Comparison of ENCODE assay signal across 8 mouse cellular contexts in the genomic region with DNA sequence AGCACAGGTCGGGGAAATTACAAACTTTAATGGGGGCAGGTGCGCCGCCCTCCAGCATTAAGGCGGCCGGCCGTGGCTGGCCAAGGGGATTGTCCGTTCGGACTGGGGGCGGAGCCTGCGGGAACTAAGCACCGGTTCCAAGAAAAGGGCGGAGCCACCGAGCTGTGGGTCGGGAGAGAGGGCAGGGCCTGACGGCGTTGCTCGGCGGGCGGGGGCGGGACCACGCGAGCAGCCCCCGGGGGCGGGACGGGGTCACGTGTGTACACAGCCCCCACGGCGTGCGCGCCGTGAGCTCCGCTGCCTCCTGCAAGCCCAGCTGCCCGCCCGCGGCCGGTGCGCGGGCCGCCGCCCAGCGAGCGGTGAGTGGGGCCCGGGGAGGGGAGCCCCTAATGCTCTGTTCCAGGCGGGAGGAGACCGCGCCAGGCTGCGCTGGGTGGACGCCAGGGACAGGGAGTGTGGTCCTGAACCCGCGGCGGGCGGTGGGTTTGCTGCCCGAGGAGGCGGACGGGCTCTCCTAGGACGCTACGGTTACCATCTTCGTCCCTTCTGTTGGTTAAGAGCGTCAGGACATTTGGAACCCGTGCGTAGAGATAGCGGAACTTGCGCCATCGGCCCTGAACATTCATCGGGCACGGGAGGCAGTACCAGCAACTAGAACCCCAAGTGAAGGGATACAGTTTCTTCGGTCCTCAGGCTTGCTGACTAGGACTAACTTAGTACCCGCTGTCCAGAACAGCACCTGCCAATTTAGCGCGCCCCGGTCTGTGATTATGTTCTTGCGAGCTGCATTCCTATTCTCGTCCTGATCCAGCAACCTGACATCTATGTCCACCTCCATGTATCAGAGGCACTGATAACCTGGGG. TPM values are rescaled to one million over a fixed set of nuclear protein-coding genes. Genes with fewer than 3 reads are reported as not detected.
DNase-seq lines count a peak whose midpoint lies in the region; ATAC-seq and TF ChIP-seq lines count a peak whose summit lies in the region.

No protein-coding gene starts in this region.

- intact Hi-C loops in left cerebral cortex, postnatal 4 days (cut with DNase I) = no loop called here

- DNase-seq in adrenal gland, postnatal 10 days = peak; percentile 98
- peak; percentile 85 for DNase-seq in embryo, embryonic 9.5 days (ENCODE audit: extremely low spot score)
- DNase-seq in gastrocnemius, postnatal 4 days (ENCODE audit: low spot score in 2 of 2) = peak; percentile 94 to 97
- DNase-seq in left cerebral cortex, postnatal 4 days = peak; percentile 91
- DNase-seq in midbrain, embryonic 11.5 days (ENCODE audit: low spot score, missing footprints) = peak; percentile 96
- peak; percentile 76 for DNase-seq in right cerebral cortex, postnatal 4 days
- DNase-seq in yolk sac, embryonic 10.5 days (ENCODE audit: low spot score) = peak; percentile 95

- 1% methylated on average over 72 of the region's 73 CpGs for WGBS in intestine, postnatal 0 days
- 1% methylated on average over 73 of the region's 73 CpGs for WGBS in midbrain, embryonic 11.5 days

- peak overlapping the region; percentile 62 for H3K9ac ChIP-seq in intestine, postnatal 0 days (ENCODE audit: low read depth, low read length)
- peak overlapping the region; percentile 69 for H3K9ac ChIP-seq in midbrain, embryonic 11.5 days (ENCODE audit: low read length)

- peak overlapping the region; percentile 98 for H3K4me2 ChIP-seq in intestine, postnatal 0 days (replicated peaks; ENCODE audit: low read depth)
- H3K4me2 ChIP-seq in midbrain, embryonic 11.5 days = peak overlapping the region; percentile 89

- H3K9me3 ChIP-seq in intestine, postnatal 0 days (ENCODE audit: control insufficient read depth) = no peaks in the 10 kb centered on the region
- H3K9me3 ChIP-seq in midbrain, embryonic 11.5 days (ENCODE audit: control insufficient read depth, low read length) = no peaks in the 10 kb centered on the region

- H3K36me3 ChIP-seq in intestine, postnatal 0 days (ENCODE audit: control insufficient read depth, insufficient read depth) = no peaks in the 10 kb centered on the region
- H3K36me3 ChIP-seq in midbrain, embryonic 11.5 days (ENCODE audit: control insufficient read depth, insufficient read depth, low read length) = no peaks in the 10 kb centered on the region

- H3K27ac ChIP-seq in intestine, postnatal 0 days (ENCODE audit: low read depth, low read length) = peak overlapping the region; percentile 68
- H3K27ac ChIP-seq in midbrain, embryonic 11.5 days (ENCODE audit: low read depth, low read length) = peak overlapping the region; percentile 30

- peak overlapping the region; percentile 71 for H3K4me3 ChIP-seq in intestine, postnatal 0 days (ENCODE audit: low read depth, low read length)
- H3K4me3 ChIP-seq in midbrain, embryonic 11.5 days (ENCODE audit: low read depth, low read length) = peak overlapping the region; percentile 60

- H3K4me1 ChIP-seq in intestine, postnatal 0 days (replicated peaks; ENCODE audit: control insufficient read depth, insufficient read depth, low read length) = peaks cover 16% of the 10 kb centered on the region; the same call in 1 of the 2 replicates
- H3K4me1 ChIP-seq in midbrain, embryonic 11.5 days (ENCODE audit: control insufficient read depth, insufficient read depth, low read length) = peaks cover 7% of the 10 kb centered on the region

- H3K27me3 ChIP-seq in intestine, postnatal 0 days (replicated peaks; ENCODE audit: control insufficient read depth, insufficient read depth, low read length) = no peaks in the 10 kb centered on the region
- H3K27me3 ChIP-seq in midbrain, embryonic 11.5 days (ENCODE audit: control insufficient read depth, insufficient read depth, low read length) = no peaks in the 10 kb centered on the region

- peak; percentile 72 for ATAC-seq in intestine, postnatal 0 days
- ATAC-seq in midbrain, embryonic 11.5 days (ENCODE audit: low FRiP score) = peak; percentile 89

- TF ChIP-seq CTCF in intestine, postnatal 0 days (IDR thresholded peaks at IDR 0.05; ENCODE audit: low read depth) = no peak

RNA-seq across cellular contexts. Expression of a gene that starts 3.1 kb away (rescaled TPM):
- 10 to 100 TPM; 12.0 to 13.2 TPM for total RNA-seq in adrenal gland, postnatal 10 days (2021)
- 10 to 100 TPM in 1 of 2 experiments, 1 to 10 TPM in 1; 8.8 to 10.2 TPM for total RNA-seq in gastrocnemius, postnatal 4 days (2021)
- 2.5 and 2.6 TPM in 2 replicates for polyA plus RNA-seq in intestine, postnatal 0 days (2015; fragmentation: Nextera tagmentation; extraction: Ambion mirVana)
- total RNA-seq in left cerebral cortex, postnatal 4 days (2021) = 1 to 10 TPM; 2.2 to 2.5 TPM
- polyA plus RNA-seq in midbrain, embryonic 11.5 days (2014; fragmentation: Nextera tagmentation; extraction: Ambion mirVana) = 1.5 and 2.7 TPM in 2 replicates

RNA-seq across cellular contexts. Expression of a gene that starts 24.5 kb away (rescaled TPM):
- total RNA-seq in adrenal gland, postnatal 10 days (2021) = under 1 TPM; 0.81 to 0.91 TPM
- total RNA-seq in gastrocnemius, postnatal 4 days (2021) = under 1 TPM; 0.80 to 0.88 TPM
- polyA plus RNA-seq in intestine, postnatal 0 days (2015; fragmentation: Nextera tagmentation; extraction: Ambion mirVana) = 0.76 and 1.4 TPM in 2 replicates
- total RNA-seq in left cerebral cortex, postnatal 4 days (2021) = not detected
- polyA plus RNA-seq in midbrain, embryonic 11.5 days (2014; fragmentation: Nextera tagmentation; extraction: Ambion mirVana) = 0.12 and 0.29 TPM in 2 replicates

RNA-seq across cellular contexts. Expression of a gene that starts 28.2 kb away (rescaled TPM):
- not detected for total RNA-seq in adrenal gland, postnatal 10 days (2021)
- not detected for total RNA-seq in gastrocnemius, postnatal 4 days (2021)
- 15.8 and 18.1 TPM in 2 replicates for polyA plus RNA-seq in intestine, postnatal 0 days (2015; fragmentation: Nextera tagmentation; extraction: Ambion mirVana)
- total RNA-seq in left cerebral cortex, postnatal 4 days (2021) = not detected
- polyA plus RNA-seq in midbrain, embryonic 11.5 days (2014; fragmentation: Nextera tagmentation; extraction: Ambion mirVana) = not detected in 2 replicates

RNA-seq across cellular contexts. Expression of a gene that starts 29.4 kb away (rescaled TPM):
- 10 to 100 TPM; 81.5 to 84.7 TPM for total RNA-seq in adrenal gland, postnatal 10 days (2021)
- 10 to 100 TPM; 58.0 to 61.4 TPM for total RNA-seq in gastrocnemius, postnatal 4 days (2021)
- polyA plus RNA-seq in intestine, postnatal 0 days (2015; fragmentation: Nextera tagmentation; extraction: Ambion mirVana) = 181 and 184 TPM in 2 replicates
- total RNA-seq in left cerebral cortex, postnatal 4 days (2021) = 10 to 100 TPM; 87.8 to 89.3 TPM
- polyA plus RNA-seq in midbrain, embryonic 11.5 days (2014; fragmentation: Nextera tagmentation; extraction: Ambion mirVana) = 124 and 133 TPM in 2 replicates

RNA-seq across cellular contexts. Expression of a gene that starts 42.3 kb away (rescaled TPM):
- total RNA-seq in adrenal gland, postnatal 10 days (2021) = 1 to 10 TPM; 4.1 to 5.6 TPM
- total RNA-seq in gastrocnemius, postnatal 4 days (2021) = 1 to 10 TPM; 3.9 to 4.4 TPM
- polyA plus RNA-seq in intestine, postnatal 0 days (2015; fragmentation: Nextera tagmentation; extraction: Ambion mirVana) = 1.1 and 1.3 TPM in 2 replicates
- total RNA-seq in left cerebral cortex, postnatal 4 days (2021) = 1 to 10 TPM; 3.0 to 3.2 TPM
- 1.9 and 2.5 TPM in 2 replicates for polyA plus RNA-seq in midbrain, embryonic 11.5 days (2014; fragmentation: Nextera tagmentation; extraction: Ambion mirVana)

Comparison
In these comparisons a context has a peak if more than half of its experiments do, and no peak if none do; other contexts are left out.
1. Peak in every context shown above with its lines: DNase-seq, ATAC-seq, H3K4me3 ChIP-seq and H3K27ac ChIP-seq.